In genomic region chr2:166906523-166907182, GRCm38 (mm10) we compare ENCODE assay signal across 8 mouse cellular contexts. TPM values are rescaled to one million over a fixed set of nuclear protein-coding genes. Genes with fewer than 3 reads are reported as not detected.
DNase-seq lines count a peak whose midpoint lies in the region; ATAC-seq and TF ChIP-seq lines count a peak whose summit lies in the region.

No protein-coding gene starts in this region.

- peaks cover 52% of the 10 kb centered on the region for H3K79me3 ChIP-seq in C2C12 (ENCODE audit: low read depth)

- DNase-seq in cerebellum, adult 11-12 months, result peak; percentile 30
- no peak for DNase-seq in cerebellum, postnatal 36 days
- DNase-seq in embryonic facial prominence, embryonic 10.5 days (ENCODE audit: low spot score), result peak; percentile 15
- peak; percentile 17 for DNase-seq in hindbrain, embryonic 10.5 days (ENCODE audit: low spot score)
- DNase-seq in right cerebral cortex, adult 18-20 months, result no peak

- H3K9ac ChIP-seq in liver, embryonic 15.5 days, result peak overlapping the region; percentile 94
- H3K9ac ChIP-seq in neural tube, embryonic 12.5 days, result peak overlapping the region; percentile 86

- H3K36me3 ChIP-seq in C2C12 (ENCODE audit: control insufficient read depth, insufficient read depth), result peaks cover 20% of the 10 kb centered on the region
- H3K36me3 ChIP-seq in embryonic facial prominence, embryonic 10.5 days (replicated peaks), result peaks cover 34% of the 10 kb centered on the region
- H3K36me3 ChIP-seq in hindbrain, embryonic 10.5 days, result peaks cover 27% of the 10 kb centered on the region
- H3K36me3 ChIP-seq in liver, embryonic 15.5 days (replicated peaks), result peaks cover 17% of the 10 kb centered on the region
- H3K36me3 ChIP-seq in neural tube, embryonic 12.5 days, result peaks cover 4% of the 10 kb centered on the region; the same call in 1 of the 2 replicates

- H3ac ChIP-seq in C2C12 (ENCODE audit: control insufficient read depth, insufficient read length, low read depth), result peak overlapping the region; percentile 95

- H3K4me2 ChIP-seq in liver, embryonic 15.5 days, result peak overlapping the region; percentile 87
- H3K4me2 ChIP-seq in neural tube, embryonic 12.5 days (replicated peaks), result peak overlapping the region; percentile 88

- ATAC-seq in liver, embryonic 15.5 days (ENCODE audit: insufficient read depth), result peak; percentile 52
- ATAC-seq in neural tube, embryonic 12.5 days (ENCODE audit: low FRiP score, low read depth), result no peak; the same call in 1 of the 2 replicates

- H3K4me3 ChIP-seq in C2C12 (ENCODE audit: insufficient read depth, poor library complexity, severe bottlenecking), result peak overlapping the region; percentile 69
- peak overlapping the region; percentile 94 for H3K4me3 ChIP-seq in embryonic facial prominence, embryonic 10.5 days
- peak overlapping the region; percentile 82 for H3K4me3 ChIP-seq in hindbrain, embryonic 10.5 days
- peak overlapping the region; percentile 90 for H3K4me3 ChIP-seq in liver, embryonic 15.5 days (replicated peaks)
- H3K4me3 ChIP-seq in neural tube, embryonic 12.5 days, result peak overlapping the region; percentile 87

- no peaks in the 10 kb centered on the region for H3K9me3 ChIP-seq in embryonic facial prominence, embryonic 10.5 days
- H3K9me3 ChIP-seq in hindbrain, embryonic 10.5 days, result no peaks in the 10 kb centered on the region
- H3K9me3 ChIP-seq in liver, embryonic 15.5 days (replicated peaks), result no peaks in the 10 kb centered on the region
- H3K9me3 ChIP-seq in neural tube, embryonic 12.5 days, result no peaks in the 10 kb centered on the region

- H3K27ac ChIP-seq in embryonic facial prominence, embryonic 10.5 days (replicated peaks), result peak overlapping the region; percentile 99
- peak overlapping the region; percentile 97 for H3K27ac ChIP-seq in hindbrain, embryonic 10.5 days
- H3K27ac ChIP-seq in liver, embryonic 15.5 days (replicated peaks), result peak overlapping the region; percentile 99
- 0 out of 2 replicates have a peak overlapping the region, but pooled peaks have one; percentile 92 for H3K27ac ChIP-seq in neural tube, embryonic 12.5 days

- whole genome bisulfite sequencing in embryonic facial prominence, embryonic 10.5 days, result 1% methylated on average over 28 of the region's 28 CpGs
- 2% methylated on average over 28 of the region's 28 CpGs for WGBS in hindbrain, embryonic 10.5 days
- under 1% methylated on average over 28 of the region's 28 CpGs for WGBS in liver, embryonic 15.5 days (ENCODE audit: insufficient replicate concordance)
- under 1% methylated on average over 28 of the region's 28 CpGs for WGBS in neural tube, embryonic 12.5 days

- H3K79me2 ChIP-seq in C2C12 (ENCODE audit: control insufficient read depth, insufficient read depth), result peaks cover 59% of the 10 kb centered on the region

- peaks cover 15% of the 10 kb centered on the region for H3K4me1 ChIP-seq in embryonic facial prominence, embryonic 10.5 days
- peaks cover 16% of the 10 kb centered on the region for H3K4me1 ChIP-seq in hindbrain, embryonic 10.5 days (replicated peaks)
- H3K4me1 ChIP-seq in liver, embryonic 15.5 days (replicated peaks), result peaks cover 37% of the 10 kb centered on the region
- peaks cover 10% of the 10 kb centered on the region for H3K4me1 ChIP-seq in neural tube, embryonic 12.5 days

- TF ChIP-seq CTCF in C2C12 (IDR thresholded peaks at IDR 0.05; ENCODE audit: control insufficient read depth, insufficient read depth, insufficient read length), result no peak

- H3K27me3 ChIP-seq in C2C12 (ENCODE audit: control insufficient read depth, insufficient read depth, insufficient read length), result no peaks in the 10 kb centered on the region
- H3K27me3 ChIP-seq in embryonic facial prominence, embryonic 10.5 days (replicated peaks; ENCODE audit: low read depth, poor library complexity, severe bottlenecking), result no peaks in the 10 kb centered on the region
- H3K27me3 ChIP-seq in hindbrain, embryonic 10.5 days (ENCODE audit: insufficient read depth, poor library complexity, severe bottlenecking), result no peaks in the 10 kb centered on the region
- no peaks in the 10 kb centered on the region for H3K27me3 ChIP-seq in liver, embryonic 15.5 days
- no peaks in the 10 kb centered on the region for H3K27me3 ChIP-seq in neural tube, embryonic 12.5 days (replicated peaks)

TF ChIP-seq in C2C12, 6 proteins besides CTCF, POLR2A, EP300 and RAD21:
- no peak for TF ChIP-seq MAX (IDR thresholded peaks at IDR 0.05)
- TF ChIP-seq USF1 (IDR thresholded peaks at IDR 0.05; ENCODE audit: low read depth), result no peak
- no peak for TF ChIP-seq CEBPB (IDR thresholded peaks at IDR 0.05; ENCODE audit: low read depth)
- no peak for TF ChIP-seq MYOG (IDR thresholded peaks at IDR 0.05; ENCODE audit: control insufficient read depth, extremely low read depth, insufficient read length)
- no peak for TF ChIP-seq MYOD1 (IDR thresholded peaks at IDR 0.05; ENCODE audit: control insufficient read depth, insufficient read length, low read depth)
- TF ChIP-seq FOSL1 (IDR thresholded peaks at IDR 0.05; ENCODE audit: insufficient read depth, low read length, poor library complexity, severe bottlenecking), result no peak
TF ChIP-seq in C2C12: peak in this region for 0.

RNA-seq across cellular contexts. Expression of gene Cse1l, which starts 0.8 kb away (rescaled TPM):
- 41.5 TPM for polyA plus RNA-seq in C2C12 (2012; fragmentation: generic; extraction: Trizol)
- 213 and 222 TPM in 2 replicates for polyA plus RNA-seq in embryonic facial prominence, embryonic 10.5 days (2016; fragmentation: Nextera tagmentation; extraction: Ambion mirVana)
- polyA plus RNA-seq in hindbrain, embryonic 10.5 days (2016; fragmentation: Nextera tagmentation; extraction: Ambion mirVana), result 165 and 190 TPM in 2 replicates
- polyA plus RNA-seq in liver, embryonic 15.5 days (2015; fragmentation: Nextera tagmentation; extraction: Ambion mirVana), result 44.7 and 50.6 TPM in 2 replicates
- 128 and 134 TPM in 2 replicates for polyA plus RNA-seq in neural tube, embryonic 12.5 days (2016; fragmentation: Nextera tagmentation; extraction: Ambion mirVana)

Comparison
In these comparisons a context has a peak if more than half of its experiments do, and no peak if none do; other contexts are left out.
1. DNase-seq: peak in cerebellum, adult 11-12 months (single experiment), embryonic facial prominence, embryonic 10.5 days (single experiment) and hindbrain, embryonic 10.5 days (single experiment); none in cerebellum, postnatal 36 days (0 of 2) and right cerebral cortex, adult 18-20 months (single experiment).
2. Peak in every context shown above with its lines, with median percentiles within 50 percentile points of each other: H3K4me3 ChIP-seq and H3K27ac ChIP-seq.